Mouse (Mus musculus) adrenal gland, adult (tissue): ENCODE results near the gene Slc1a3.

Experiments
- DNase-seq, 2 experiments: peaks; one replicate each; pipeline ENCODE4 v3.0.0; 2022 to 2023; ENCODE audit warnings: low spot score in 1 of 2; ENCODE audit not compliant: inconsistent age in 2 of 2

The Slc1a3 gene

GRCm38 (mm10) chr15:8710146-8711006 lies at the start of gene Slc1a3:
Slc1a3 (minus strand) TSS chr15:8710764.
- DNase-seq = peak; percentile 23 to 83

GRCm38 (mm10) chr15:8759026-8759425 lies 48.5 kb upstream of the Slc1a3 start:
- DNase-seq = no peak

- no peak for DNase-seq
Measured at GRCm38 (mm10) chr15:8756441-8756840, 45.9 kb upstream of the Slc1a3 start.

- DNase-seq = no peak
Measured at GRCm38 (mm10) chr15:8749762-8750161, 39.2 kb upstream of the Slc1a3 start.

GRCm38 (mm10) chr15:8748771-8749170 lies 38.2 kb upstream of the Slc1a3 start:
- no peak for DNase-seq

DNA sequence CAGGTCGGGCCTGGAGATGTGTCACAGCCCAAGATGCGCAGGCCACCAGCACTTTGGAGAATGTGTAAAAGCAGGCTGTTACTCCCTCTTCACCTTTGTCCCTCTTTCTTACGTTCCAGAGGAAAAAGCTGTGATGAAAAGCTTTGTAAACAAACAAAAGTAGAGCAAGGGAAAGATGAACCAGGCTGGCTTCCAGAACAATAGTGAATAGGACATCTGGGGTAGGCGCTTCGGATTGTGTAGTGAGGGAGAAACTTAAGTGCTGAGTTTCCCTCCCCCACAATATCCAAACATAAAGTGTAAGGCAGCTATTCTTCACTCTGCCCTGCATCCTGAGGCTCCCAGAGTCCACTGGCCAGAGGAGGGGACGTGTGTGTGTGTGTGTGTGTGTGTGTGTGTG lies 31.0 kb upstream of the Slc1a3 start:
- DNase-seq = no peak

DNA sequence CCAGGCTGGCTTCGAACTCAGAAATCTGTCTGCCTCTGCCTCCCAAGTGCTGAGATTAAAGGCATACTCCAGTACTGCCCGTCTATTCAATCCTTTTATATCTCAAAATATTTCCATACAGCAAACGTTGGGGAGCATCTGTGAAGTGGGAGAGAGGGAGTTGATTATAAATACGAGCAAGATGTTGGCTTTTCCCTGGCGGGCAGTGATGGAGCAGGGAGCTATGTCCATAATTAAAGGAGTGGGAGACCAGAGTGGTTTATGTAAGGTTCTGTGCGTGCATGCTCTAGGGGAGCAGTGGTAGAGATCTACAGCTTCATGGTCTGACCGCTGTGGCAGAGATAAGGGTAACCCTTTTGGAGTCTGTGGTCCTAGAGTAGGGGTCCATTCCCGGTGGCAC lies 30.2 kb upstream of the Slc1a3 start:
- no peak for DNase-seq

DNA sequence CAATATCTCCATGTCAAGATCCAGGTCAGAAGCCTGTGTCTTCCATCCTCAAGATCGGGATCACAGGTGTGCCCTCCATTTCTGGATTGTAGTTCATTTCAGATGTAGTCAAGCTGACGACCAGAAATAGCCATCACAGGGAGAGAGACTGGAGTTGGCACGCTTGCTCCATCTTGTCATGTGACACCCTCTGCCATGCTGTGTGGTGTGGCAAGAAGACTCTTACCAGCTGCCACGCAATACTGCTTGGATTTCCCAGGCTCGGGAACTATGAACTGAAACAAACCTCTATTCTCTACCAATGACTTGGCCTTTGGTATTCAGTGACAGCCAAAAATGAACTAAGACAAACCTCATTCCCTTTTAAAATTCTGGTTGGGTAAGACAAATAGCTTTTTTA lies 27.6 kb upstream of the Slc1a3 start:
- DNase-seq = no peak

DNA sequence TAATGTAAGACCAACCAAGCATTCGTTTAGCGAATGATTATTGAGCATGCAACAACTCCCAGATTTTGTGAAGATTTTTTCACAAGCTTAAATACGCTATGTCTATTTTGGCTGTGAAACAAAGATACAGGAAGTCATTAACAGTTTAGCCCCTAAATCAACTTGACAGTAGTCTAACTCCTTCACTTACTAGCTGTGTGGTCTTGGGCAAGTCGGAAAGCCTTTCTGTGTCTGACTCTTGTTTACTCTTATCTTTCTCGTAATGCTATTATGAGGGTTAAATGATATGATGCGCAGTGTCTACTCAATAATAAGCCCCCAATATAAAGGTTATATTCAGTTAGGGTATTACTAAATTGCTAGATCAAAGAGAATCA lies 23.8 kb upstream of the Slc1a3 start:
- DNase-seq = no peak

DNA sequence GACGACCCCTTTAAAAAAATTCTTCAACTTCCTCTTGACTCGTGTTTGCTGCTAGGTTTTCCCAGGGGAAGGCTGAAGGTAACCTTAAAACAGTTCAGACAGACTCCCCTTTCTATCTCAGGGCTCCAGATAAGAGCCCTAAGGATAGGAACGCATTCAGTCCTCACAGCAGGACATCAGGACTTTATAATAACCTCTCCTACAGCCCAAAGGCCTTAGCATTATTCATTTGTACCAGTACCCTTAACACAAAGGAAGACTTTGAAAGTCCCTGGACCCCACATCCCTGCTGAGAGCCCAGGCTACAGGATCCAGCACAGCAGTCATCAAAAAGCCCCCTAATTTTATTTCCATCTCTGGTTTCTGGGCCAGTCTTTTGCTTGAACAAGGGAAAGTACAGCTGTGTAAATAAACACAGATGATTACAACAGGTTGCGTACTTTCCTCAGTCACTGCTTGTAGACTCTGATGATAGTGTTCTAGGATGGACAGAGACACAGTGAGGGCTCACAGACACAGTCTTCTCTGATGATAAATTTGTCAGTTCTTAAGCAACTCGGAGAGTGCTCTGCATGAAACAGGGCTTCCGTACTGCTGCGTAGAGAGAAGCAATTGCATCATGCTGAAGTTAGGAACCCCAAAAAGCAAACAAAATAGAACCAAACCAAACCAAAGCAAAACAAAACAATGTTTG lies 23.3 kb upstream of the Slc1a3 start:
- no peak for DNase-seq

DNA sequence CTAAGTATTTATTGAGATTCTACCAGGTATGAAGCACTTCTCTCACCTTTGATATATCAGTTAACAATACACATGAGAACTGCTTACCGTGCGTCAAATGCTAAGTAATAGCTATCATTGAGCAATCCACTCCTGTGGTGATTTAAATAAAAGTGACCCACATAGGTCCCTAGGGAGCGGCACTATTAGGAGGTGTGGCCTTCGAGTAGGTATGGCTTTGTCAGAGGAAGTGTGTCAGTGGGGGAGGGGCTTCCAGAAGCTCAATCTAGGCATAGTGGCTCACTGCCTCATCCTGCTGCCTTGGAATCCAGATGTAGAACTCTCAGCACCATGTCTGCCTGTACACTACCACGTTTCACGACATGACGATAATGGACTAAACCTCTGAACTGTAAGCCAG lies 18.3 kb upstream of the Slc1a3 start:
- DNase-seq = no peak

- no peak for DNase-seq
Measured at GRCm38 (mm10) chr15:8722386-8723100, 12.0 kb upstream of the Slc1a3 start.

DNA sequence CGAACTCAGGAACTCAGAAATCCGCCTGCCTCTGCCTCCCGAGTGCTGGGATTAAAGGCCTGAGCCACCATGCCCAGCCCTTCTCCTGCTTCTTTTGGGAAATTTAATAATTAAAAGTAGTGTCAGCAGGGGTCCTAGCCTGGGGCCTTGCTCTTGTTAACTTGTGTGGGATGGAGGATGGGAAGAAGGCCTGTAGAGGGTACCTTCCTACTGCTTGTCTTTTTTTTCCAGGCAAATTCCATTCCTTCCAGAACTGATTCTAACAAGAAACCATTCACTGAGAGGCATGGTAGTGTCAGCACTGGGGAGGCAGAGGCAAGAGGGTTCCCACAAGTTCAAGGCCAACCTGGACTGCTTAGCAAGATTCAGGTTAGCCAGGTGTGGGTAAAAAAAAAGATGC lies 11.2 kb upstream of the Slc1a3 start:
- no peak for DNase-seq

GRCm38 (mm10) chr15:8721005-8721404 lies 10.4 kb upstream of the Slc1a3 start:
- DNase-seq = peak in 1 of 2 experiments; percentile 57

DNA sequence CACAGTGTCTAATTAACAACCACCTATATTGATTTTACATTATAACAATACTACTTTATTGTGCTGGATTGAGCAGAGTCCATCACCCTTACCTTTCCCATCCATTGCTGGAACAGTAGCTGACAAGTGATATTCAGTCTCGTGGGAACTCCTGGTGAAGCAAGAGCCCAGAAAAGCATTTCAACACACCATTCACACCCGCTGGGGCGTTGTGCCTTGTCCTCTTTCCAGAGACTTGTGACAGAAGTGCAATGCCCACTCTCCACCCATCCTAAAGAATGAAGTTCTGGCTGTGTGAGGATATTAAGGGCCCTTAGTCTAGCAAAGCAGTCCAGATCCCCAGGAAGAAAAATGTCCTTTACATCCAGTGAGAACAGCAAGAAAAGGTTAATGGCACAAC lies 7.9 kb upstream of the Slc1a3 start:
- DNase-seq = peak in 1 of 2 experiments; percentile 53

DNA sequence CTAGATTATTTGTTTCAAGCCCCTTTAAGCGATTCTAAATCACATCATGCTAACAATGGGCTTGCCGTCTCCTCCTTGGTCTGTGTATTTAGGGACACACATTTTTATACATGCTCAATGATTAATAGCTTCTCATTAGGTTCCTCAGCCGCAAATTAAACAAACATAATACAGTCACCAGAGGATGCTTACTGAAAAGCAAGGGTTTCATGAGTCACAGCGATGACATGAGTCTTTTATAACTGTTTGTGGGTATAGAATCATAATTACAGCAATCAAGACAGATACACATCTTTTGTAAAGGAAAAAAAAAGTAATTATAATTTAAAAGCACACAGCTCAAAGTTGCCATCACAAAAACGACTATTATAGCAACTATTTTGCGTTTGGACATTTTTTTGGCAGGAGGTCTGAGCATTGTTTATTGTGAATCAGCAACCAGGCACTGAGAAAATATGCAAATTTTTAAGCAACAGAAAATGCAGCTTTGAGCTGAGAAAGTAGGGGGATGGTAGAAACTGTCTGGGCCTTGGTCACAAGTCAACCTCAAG lies 6.5 kb upstream of the Slc1a3 start:
- no peak for DNase-seq

DNA sequence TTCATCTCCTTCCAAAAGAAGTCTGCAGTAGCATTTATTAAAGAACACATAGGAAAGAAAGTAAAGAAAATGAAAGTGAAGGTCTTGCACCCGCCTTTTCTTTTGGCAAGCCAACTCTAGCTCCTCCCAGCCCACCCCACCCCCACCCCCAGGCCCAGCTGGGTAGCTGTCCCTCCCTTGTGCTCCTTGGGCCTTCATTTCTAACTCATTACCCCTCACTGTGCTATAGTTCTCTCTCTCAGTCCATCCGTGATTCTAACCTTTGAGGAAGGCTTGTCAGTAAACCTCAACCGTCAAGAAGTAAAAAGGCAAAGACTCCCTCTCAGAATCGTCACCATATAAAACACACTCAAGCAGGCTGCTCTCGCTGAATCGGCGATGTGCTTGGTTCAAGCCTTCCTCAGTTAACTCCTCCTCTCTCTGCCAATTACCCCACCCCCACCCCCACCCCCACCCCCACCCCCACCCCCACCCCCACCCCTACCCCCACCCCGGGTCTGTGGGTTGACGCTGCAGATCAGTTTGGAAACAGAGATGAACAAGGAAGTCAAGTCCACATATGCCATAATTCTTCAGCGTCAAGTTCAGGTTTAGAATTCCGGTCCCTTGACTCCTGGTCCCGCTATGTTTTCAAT lies 5.9 kb upstream of the Slc1a3 start:
- DNase-seq = no peak

DNA sequence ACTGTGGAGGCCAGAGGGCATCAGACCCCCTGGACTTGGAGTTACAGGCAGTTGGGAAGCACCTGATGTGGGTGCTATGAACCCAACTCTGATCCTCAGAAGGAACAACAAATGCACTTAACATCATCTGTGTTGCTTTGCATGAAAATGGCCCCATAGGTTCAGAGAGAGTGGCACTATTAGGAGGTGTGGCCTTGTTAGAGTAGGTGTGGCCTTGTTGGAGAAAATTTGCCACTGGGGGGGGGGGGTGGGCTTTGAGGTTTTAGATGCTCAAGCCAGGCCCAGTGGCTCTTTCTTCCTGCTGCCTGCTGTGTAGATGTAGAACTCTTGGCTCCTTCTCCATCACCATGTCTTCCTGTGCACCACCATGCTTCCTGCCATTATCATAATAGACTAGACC lies 5.1 kb upstream of the Slc1a3 start:
- no peak for DNase-seq

GRCm38 (mm10) chr15:8712433-8712984 lies 1.9 kb upstream of the Slc1a3 start:
- no peak for DNase-seq

- no peak for DNase-seq
Measured at GRCm38 (mm10) chr15:8711630-8712310, 1.2 kb upstream of the Slc1a3 start.
